ENCODE assay signal across 10 mouse cellular contexts in genomic region chr2:144279742-144280141, GRCm38 (mm10). TPM values are rescaled to one million over a fixed set of nuclear protein-coding genes. Genes with fewer than 3 reads are reported as not detected.
DNase-seq lines count a peak whose midpoint lies in the region; ATAC-seq lines count a peak whose summit lies in the region.
"Had no signal": no experiment of that assay in that cellular context is flagged by ENCODE, and none has a peak within 500 bp of the region (broad histone marks: within the 10 kb centered on the region; RNA-seq: fewer than 3 reads in every experiment).

No protein-coding gene starts in this region.

- no peaks in the 10 kb centered on the region for H3K27me3 ChIP-seq in midbrain, embryonic 14.5 days (ENCODE audit: control insufficient read depth, insufficient read depth, low read length)
- H3K27me3 ChIP-seq in midbrain, embryonic 16.5 days (ENCODE audit: control insufficient read depth, insufficient read depth, low read depth, low read length), result no peaks in the 10 kb centered on the region
- H3K27me3 ChIP-seq: limb, embryonic 12.5 days; neural tube, embryonic 12.5 days had no signal

- no peaks in the 10 kb centered on the region for H3K9me3 ChIP-seq in midbrain, embryonic 14.5 days (ENCODE audit: control insufficient read depth, low read length)
- no peaks in the 10 kb centered on the region for H3K9me3 ChIP-seq in midbrain, embryonic 16.5 days (replicated peaks; ENCODE audit: control insufficient read depth, low read length, poor library complexity, severe bottlenecking)
- H3K9me3 ChIP-seq: limb, embryonic 12.5 days; neural tube, embryonic 12.5 days had no signal

- ATAC-seq in cerebellum, adult (ENCODE audit: insufficient number of reproducible peaks, low FRiP score, low TSS enrichment), result no peak
- ATAC-seq in midbrain, embryonic 14.5 days (ENCODE audit: low FRiP score, low TSS enrichment), result no peak
- ATAC-seq in midbrain, embryonic 16.5 days, result no peak

- H3K27ac ChIP-seq in midbrain, embryonic 14.5 days (replicated peaks; ENCODE audit: low read depth, low read length), result no peak overlapping the region
- H3K27ac ChIP-seq in midbrain, embryonic 16.5 days (ENCODE audit: low read length), result no peak overlapping the region
- H3K27ac ChIP-seq: limb, embryonic 12.5 days; neural tube, embryonic 12.5 days had no signal

- no peak overlapping the region for H3K4me3 ChIP-seq in midbrain, embryonic 14.5 days (replicated peaks; ENCODE audit: low read depth, low read length)
- H3K4me3 ChIP-seq in midbrain, embryonic 16.5 days (ENCODE audit: low read depth, low read length), result no peak overlapping the region
- H3K4me3 ChIP-seq: limb, embryonic 12.5 days; neural tube, embryonic 12.5 days had no signal

- H3K4me2 ChIP-seq in midbrain, embryonic 14.5 days (ENCODE audit: low read length), result no peak overlapping the region
- H3K4me2 ChIP-seq in midbrain, embryonic 16.5 days (ENCODE audit: low read length), result no peak overlapping the region
- H3K4me2 ChIP-seq: limb, embryonic 12.5 days; neural tube, embryonic 12.5 days had no signal

- intact Hi-C loops in heart, postnatal 36 days (cut with DNase I), result no loop called here

- DNase-seq in cerebellum, adult 11-12 months, result peak; percentile 15
- peak; percentile 26 for DNase-seq in midbrain, embryonic 14.5 days
- peak; percentile 75 to 77 for DNase-seq in heart, postnatal 36 days
- peak; percentile 37 for DNase-seq in skeletal muscle tissue, adult 2 months (ENCODE audit: low read depth, low spot score)
- no peak for DNase-seq in yolk sac, embryonic 10.5 days (ENCODE audit: low spot score)
- DNase-seq in right cerebral cortex, postnatal 36 days (ENCODE audit: low spot score in 2 of 2), result no peak

- H3K9ac ChIP-seq in midbrain, embryonic 14.5 days (replicated peaks; ENCODE audit: low read length), result no peak overlapping the region
- no peak overlapping the region for H3K9ac ChIP-seq in midbrain, embryonic 16.5 days (ENCODE audit: low read depth, low read length)
- H3K9ac ChIP-seq: limb, embryonic 12.5 days; neural tube, embryonic 12.5 days had no signal

- WGBS in midbrain, embryonic 14.5 days, result 78% methylated on average over 5 of the region's 5 CpGs
- 75% methylated on average over 5 of the region's 5 CpGs for WGBS in midbrain, embryonic 16.5 days

- peaks cover 23% of the 10 kb centered on the region for H3K36me3 ChIP-seq in midbrain, embryonic 14.5 days (ENCODE audit: control insufficient read depth, insufficient read depth, low read length)
- H3K36me3 ChIP-seq in midbrain, embryonic 16.5 days (ENCODE audit: control insufficient read depth, insufficient read depth, low read length), result peaks cover 4% of the 10 kb centered on the region; the same call in 1 of the 2 replicates

- no peaks in the 10 kb centered on the region for H3K4me1 ChIP-seq in midbrain, embryonic 14.5 days (ENCODE audit: control insufficient read depth, insufficient read depth, low read length)
- no peaks in the 10 kb centered on the region for H3K4me1 ChIP-seq in midbrain, embryonic 16.5 days (ENCODE audit: control insufficient read depth, insufficient read depth, low read length)
- H3K4me1 ChIP-seq: neural tube, embryonic 12.5 days had no signal

RNA-seq across cellular contexts. Expression of gene Snx5, which starts 9.0 kb away (rescaled TPM):
- 55.6 and 69.3 TPM in 2 replicates for polyA plus RNA-seq in midbrain, embryonic 14.5 days (2014; fragmentation: Nextera tagmentation; extraction: Ambion mirVana)
- 63.9 and 66.7 TPM in 2 replicates for polyA plus RNA-seq in midbrain, embryonic 16.5 days (2015; fragmentation: Nextera tagmentation; extraction: Ambion mirVana)
- 10 to 100 TPM; 54.1 to 57.4 TPM for total RNA-seq in heart, postnatal 36 days (2021)

RNA-seq across cellular contexts. Expression of gene Mgme1, which starts 9.3 kb away (rescaled TPM):
- 7.6 and 11.1 TPM in 2 replicates for polyA plus RNA-seq in midbrain, embryonic 14.5 days (2014; fragmentation: Nextera tagmentation; extraction: Ambion mirVana)
- polyA plus RNA-seq in midbrain, embryonic 16.5 days (2015; fragmentation: Nextera tagmentation; extraction: Ambion mirVana), result 10.2 and 11.9 TPM in 2 replicates
- 10 to 100 TPM; 12.4 to 14.4 TPM for total RNA-seq in heart, postnatal 36 days (2021)

RNA-seq across cellular contexts. Expression of gene Ovol2, which starts 52.2 kb away (rescaled TPM):
- polyA plus RNA-seq in midbrain, embryonic 14.5 days (2014; fragmentation: Nextera tagmentation; extraction: Ambion mirVana), result not detected in 2 replicates
- not detected in 2 replicates for polyA plus RNA-seq in midbrain, embryonic 16.5 days (2015; fragmentation: Nextera tagmentation; extraction: Ambion mirVana)
- total RNA-seq in heart, postnatal 36 days (2021), result not detected

Comparison
In these comparisons a context has a peak if more than half of its experiments do, and no peak if none do; other contexts are left out.
1. DNase-seq: peak in cerebellum, adult 11-12 months (single experiment), midbrain, embryonic 14.5 days (single experiment), heart, postnatal 36 days (2 of 2) and skeletal muscle tissue, adult 2 months (single experiment); none in yolk sac, embryonic 10.5 days (single experiment) and right cerebral cortex, postnatal 36 days (0 of 2).